19 mouse cellular contexts compared by ENCODE assay signal in the genomic region with DNA sequence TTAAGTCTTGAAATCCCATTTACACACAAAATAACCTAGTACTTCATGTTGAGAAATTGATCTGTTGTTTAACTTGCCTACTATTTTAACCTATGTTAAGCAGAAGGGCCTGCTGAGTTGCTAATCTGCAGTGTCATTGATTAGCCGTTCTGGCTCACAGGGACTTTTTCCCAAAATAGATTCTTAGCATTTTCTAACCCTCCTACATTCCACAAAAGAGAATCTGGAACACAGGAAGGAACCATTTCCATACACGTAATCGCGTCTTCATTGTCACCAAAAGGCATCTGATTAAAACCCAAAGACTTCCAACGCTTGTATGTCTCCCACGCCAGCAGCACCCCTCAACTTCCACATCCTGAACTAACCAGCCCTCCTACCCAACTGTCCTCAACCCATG.
"Had no signal": no experiment of that assay in that cellular context is flagged by ENCODE, and none has a peak within 500 bp of the region (broad histone marks: within the 10 kb centered on the region; RNA-seq: fewer than 3 reads in every experiment).

No protein-coding gene starts in this region.

- H3K9me3 ChIP-seq: limb, embryonic 10.5 days; liver, embryonic 13.5 days; midbrain, embryonic 10.5 days; midbrain, embryonic 13.5 days; stomach, embryonic 15.5 days had no signal

- H3K4me3 ChIP-seq: layer of hippocampus, adult 2 months; limb, embryonic 10.5 days; limb, embryonic 13.5 days; liver, embryonic 13.5 days; megakaryocyte, embryonic 14.5 days; midbrain, embryonic 10.5 days; midbrain, embryonic 13.5 days; stomach, embryonic 15.5 days had no signal

- H3K27me3 ChIP-seq: limb, embryonic 13.5 days; megakaryocyte, embryonic 14.5 days; midbrain, embryonic 13.5 days; stomach, embryonic 15.5 days had no signal

- H3K4me2 ChIP-seq: limb, embryonic 13.5 days; liver, embryonic 13.5 days; midbrain, embryonic 13.5 days; stomach, embryonic 15.5 days had no signal

- H3K36me3 ChIP-seq: liver, embryonic 13.5 days; stomach, embryonic 15.5 days had no signal

- H3K9ac ChIP-seq: limb, embryonic 13.5 days; liver, embryonic 13.5 days; midbrain, embryonic 13.5 days; stomach, embryonic 15.5 days had no signal

- H3K4me1 ChIP-seq: liver, embryonic 13.5 days; megakaryocyte, embryonic 14.5 days; stomach, embryonic 15.5 days had no signal

- DNase-seq: kidney, adult 2 months; kidney, postnatal 25 days; layer of hippocampus, adult 9-11 months; liver; liver, embryonic 13.5 days; lung, adult 2 months; lung, postnatal 14 days; right cerebral cortex, postnatal 14 days; spleen, adult 18-20 months; thymus, postnatal 25 days had no signal

- ATAC-seq: intestine, postnatal 0 days; midbrain, embryonic 13.5 days had no signal

- H3K27ac ChIP-seq: kidney, postnatal 0 days; layer of hippocampus, adult 2 months; limb, embryonic 10.5 days; limb, embryonic 13.5 days; liver, embryonic 13.5 days; midbrain, embryonic 10.5 days; midbrain, embryonic 13.5 days; stomach, embryonic 15.5 days had no signal
